Mouse (Mus musculus): ENCODE results near the gene Drc3. TPM values are rescaled to one million over a fixed set of nuclear protein-coding genes. Genes with fewer than 3 reads are reported as not detected.
A peak's percentile ranks its signal among the peaks of the same experiment; 100 is the strongest.

Drc3 gene
- polyA plus RNA-seq (2015; fragmentation: Nextera tagmentation; extraction: Ambion mirVana), result 16.8 and 18.0 TPM in 2 replicates

DNA sequence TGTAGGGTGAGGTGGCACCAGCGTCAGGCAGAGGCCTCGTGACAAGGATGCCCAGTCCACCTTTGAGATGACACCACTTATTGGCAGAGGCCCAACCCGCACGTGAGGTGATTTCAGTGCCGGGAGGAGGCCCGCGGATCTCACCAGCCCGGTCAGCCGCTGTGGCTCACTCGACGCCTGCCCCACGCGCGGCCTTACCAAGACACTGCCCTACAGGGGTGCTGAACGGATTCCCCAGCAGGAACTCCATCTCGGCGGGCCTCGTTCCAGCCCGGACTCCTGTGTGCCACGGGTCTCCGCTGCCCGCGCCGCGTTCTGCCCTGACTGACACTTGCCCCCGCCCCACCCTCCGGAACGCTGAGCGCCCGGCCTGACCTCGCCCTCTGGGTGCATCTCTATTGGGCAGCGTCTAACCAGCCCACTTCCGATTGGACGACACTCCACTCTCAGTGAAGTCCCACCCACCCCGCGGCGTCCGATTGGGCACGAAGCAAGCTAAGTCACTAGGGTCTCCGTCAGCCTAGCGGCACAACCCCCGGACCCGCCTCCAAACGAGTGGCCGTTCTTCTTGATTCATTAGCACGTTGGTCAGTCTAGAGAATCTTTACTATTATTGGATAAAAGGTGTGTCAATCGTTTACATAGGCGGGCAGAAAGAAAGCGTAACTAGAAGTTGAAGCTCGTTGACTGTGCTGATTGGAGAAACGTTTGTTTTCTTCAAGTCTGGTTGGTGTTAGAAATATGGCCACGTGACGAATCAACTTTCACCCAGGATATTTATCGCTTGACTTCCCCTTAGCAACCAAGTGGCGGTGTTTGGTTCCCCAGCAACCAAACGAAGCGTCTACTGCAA is at the start of gene Drc3, which contains the start of gene Tom1l2:
TSS of gene Drc3 (plus strand) at position 771 of the 853 bp plus-strand sequence.
TSS of gene Tom1l2 (minus strand) at position 347 of the 853 bp plus-strand sequence.
- DNase-seq (ENCODE audit: low spot score), result peak; percentile 100
- peak; percentile 99 for ATAC-seq
- Histone ChIP-seq H3K4me2 (replicated peaks; ENCODE audit: low read depth, low read length) (peak within 1 kb of the TSS; percentile 79), H3K27ac (ENCODE audit: low read length) (peak within 1 kb of the TSS; percentile 88), H3K36me3 (ENCODE audit: insufficient read depth, low read length) (no peaks in the 10 kb centered on the region), H3K4me1 (ENCODE audit: insufficient read depth, low read depth, low read length) (peaks cover 8% of the 10 kb centered on the region; the same call in 1 of the 2 replicates), H3K4me3 (ENCODE audit: low read depth, low read length) (peak within 1 kb of the TSS; percentile 68), H3K27me3 (replicated peaks; ENCODE audit: insufficient read depth, low read length) (no peaks in the 10 kb centered on the region), H3K9me3 (ENCODE audit: low read length) (no peaks in the 10 kb centered on the region), H3K9ac (replicated peaks; ENCODE audit: low read depth) (peak within 1 kb of the TSS; percentile 77)
- TF ChIP-seq EP300 (IDR thresholded peaks at IDR 0.05) (no peak; the same call in 1 of the 2 replicates), CTCF (IDR thresholded peaks at IDR 0.05) (no peak)
- under 1% methylated on average over 57 of the region's 57 CpGs for WGBS

DNA sequence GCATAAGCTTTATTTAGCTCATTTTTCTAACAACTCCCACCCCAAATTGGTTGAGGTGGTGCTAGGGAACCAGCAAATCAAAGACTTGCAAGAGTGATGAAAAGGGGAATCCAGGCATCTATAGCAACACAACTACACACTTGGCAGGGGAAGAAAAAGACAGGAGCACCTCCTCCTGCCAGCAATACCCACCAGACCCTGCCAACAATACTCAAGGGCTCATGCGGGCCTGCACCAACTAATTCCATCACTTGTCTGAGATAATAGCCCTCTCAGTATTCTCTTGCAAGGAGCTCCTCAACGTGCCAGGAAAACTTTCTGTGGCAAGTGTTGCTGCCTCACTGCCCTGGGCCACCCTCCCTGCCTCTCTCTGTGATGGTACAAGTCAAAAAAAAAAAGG is 49.6 kb upstream of the Drc3 start:
- no peaks in the 10 kb centered on the region for H3K36me3 ChIP-seq (ENCODE audit: insufficient read depth, low read length)
- TF ChIP-seq CTCF (IDR thresholded peaks at IDR 0.05) (no peak), EP300 (IDR thresholded peaks at IDR 0.05) (no peak)
- peaks cover 8% of the 10 kb centered on the region; the same call in 1 of the 2 replicates for H3K4me1 ChIP-seq (ENCODE audit: insufficient read depth, low read depth, low read length)
- H3K9ac ChIP-seq (replicated peaks; ENCODE audit: low read depth), result no peak overlapping the region
- no peak overlapping the region for H3K4me3 ChIP-seq (ENCODE audit: low read depth, low read length)
- no peak overlapping the region for H3K4me2 ChIP-seq (replicated peaks; ENCODE audit: low read depth, low read length)
- no peaks in the 10 kb centered on the region for H3K27me3 ChIP-seq (replicated peaks; ENCODE audit: insufficient read depth, low read length)
- no peak for DNase-seq (ENCODE audit: low spot score)
- no peak overlapping the region for H3K27ac ChIP-seq (ENCODE audit: low read length)
- no peak for ATAC-seq
- no peaks in the 10 kb centered on the region for H3K9me3 ChIP-seq (ENCODE audit: low read length)
- WGBS, result 61% methylated on average over 2 of the region's 2 CpGs

DNA sequence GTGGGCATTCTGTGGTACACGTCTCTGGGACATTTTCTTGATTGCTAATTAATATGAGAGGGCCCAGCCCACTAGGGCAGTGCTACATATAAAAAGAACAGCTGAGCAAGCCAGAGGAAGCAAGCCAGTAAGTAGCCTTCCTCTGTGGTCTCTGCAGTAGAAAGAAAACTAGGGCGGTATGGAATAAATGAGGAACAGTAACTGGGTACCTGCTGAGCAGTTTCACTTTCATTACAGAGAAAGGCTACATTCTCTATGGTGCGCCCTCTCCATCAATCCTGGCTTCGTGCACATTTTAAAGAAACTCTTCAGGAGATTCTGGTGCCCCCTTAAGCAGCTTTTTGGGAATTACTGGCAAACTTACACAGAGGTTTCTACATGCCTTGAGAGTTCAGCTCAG is 47.5 kb upstream of the Drc3 start:
- Histone ChIP-seq H3K4me3 (ENCODE audit: low read depth, low read length) (no peak overlapping the region), H3K9ac (replicated peaks; ENCODE audit: low read depth) (no peak overlapping the region), H3K27ac (ENCODE audit: low read length) (no peak overlapping the region), H3K27me3 (replicated peaks; ENCODE audit: insufficient read depth, low read length) (no peaks in the 10 kb centered on the region), H3K4me1 (ENCODE audit: insufficient read depth, low read depth, low read length) (peaks cover 15% of the 10 kb centered on the region; the same call in 1 of the 2 replicates), H3K4me2 (replicated peaks; ENCODE audit: low read depth, low read length) (no peak overlapping the region), H3K36me3 (ENCODE audit: insufficient read depth, low read length) (no peaks in the 10 kb centered on the region), H3K9me3 (ENCODE audit: low read length) (no peaks in the 10 kb centered on the region)
- no peak for ATAC-seq
- TF ChIP-seq EP300 (IDR thresholded peaks at IDR 0.05) (no peak), CTCF (IDR thresholded peaks at IDR 0.05) (no peak)
- 51% methylated on average over 4 of the region's 4 CpGs for WGBS
- peak; percentile 44 for DNase-seq (ENCODE audit: low spot score)

DNA sequence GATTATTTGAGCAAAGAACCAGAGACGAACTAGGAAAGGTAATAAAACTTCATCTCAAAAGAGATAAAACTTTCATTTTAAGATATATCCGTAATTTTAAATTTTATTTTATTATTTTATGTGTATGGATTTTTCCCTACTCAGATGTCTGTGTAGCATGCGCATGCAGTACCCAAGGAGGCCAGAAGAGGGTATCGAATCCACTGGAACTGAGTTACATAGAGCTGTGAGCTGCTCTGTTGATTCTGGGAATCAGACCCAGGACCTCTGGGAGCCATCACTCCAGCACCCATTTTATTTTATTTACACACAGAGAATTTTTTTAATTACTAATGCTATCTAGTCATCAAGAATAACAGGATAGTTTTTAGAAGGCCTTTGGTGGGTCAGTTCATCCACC is 46.3 kb upstream of the Drc3 start:
- Histone ChIP-seq H3K9me3 (ENCODE audit: low read length) (no peaks in the 10 kb centered on the region), H3K4me3 (ENCODE audit: low read depth, low read length) (no peak overlapping the region), H3K4me2 (replicated peaks; ENCODE audit: low read depth, low read length) (no peak overlapping the region), H3K4me1 (ENCODE audit: insufficient read depth, low read depth, low read length) (peaks cover 16% of the 10 kb centered on the region; the same call in 1 of the 2 replicates), H3K36me3 (ENCODE audit: insufficient read depth, low read length) (no peaks in the 10 kb centered on the region), H3K27me3 (replicated peaks; ENCODE audit: insufficient read depth, low read length) (no peaks in the 10 kb centered on the region), H3K9ac (replicated peaks; ENCODE audit: low read depth) (no peak overlapping the region), H3K27ac (ENCODE audit: low read length) (no peak overlapping the region)
- ATAC-seq (no peak), DNase-seq (ENCODE audit: low spot score) (peak; percentile 50)
- TF ChIP-seq CTCF (IDR thresholded peaks at IDR 0.05) (peak; percentile 78), EP300 (IDR thresholded peaks at IDR 0.05) (no peak)
- 79% methylated on average over 4 of the region's 4 CpGs for WGBS

DNA sequence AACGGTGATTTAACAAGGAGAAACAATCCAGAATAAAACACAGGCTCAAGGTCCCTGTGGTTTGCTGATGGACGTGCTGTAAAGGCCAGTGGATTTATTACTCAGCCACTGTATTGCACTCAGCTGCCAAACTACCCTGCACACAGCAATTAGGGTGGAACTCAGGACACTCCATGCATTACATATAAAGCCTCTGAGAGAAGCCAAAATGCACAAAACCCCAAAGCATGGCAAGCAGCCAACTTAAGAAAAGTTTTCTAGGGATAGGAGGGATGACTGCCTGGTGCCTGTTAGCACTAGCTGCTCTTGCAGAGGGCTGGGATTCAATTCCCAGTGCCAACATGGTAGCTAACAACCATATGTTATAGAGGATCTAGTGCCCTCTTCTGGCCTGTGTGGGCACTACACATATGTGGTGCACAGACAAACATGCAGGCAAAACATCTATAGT is 45.7 kb upstream of the Drc3 start:
- H3K27ac ChIP-seq (ENCODE audit: low read length), result peak overlapping the region; percentile 40; the same call in 1 of the 2 replicates

DNA sequence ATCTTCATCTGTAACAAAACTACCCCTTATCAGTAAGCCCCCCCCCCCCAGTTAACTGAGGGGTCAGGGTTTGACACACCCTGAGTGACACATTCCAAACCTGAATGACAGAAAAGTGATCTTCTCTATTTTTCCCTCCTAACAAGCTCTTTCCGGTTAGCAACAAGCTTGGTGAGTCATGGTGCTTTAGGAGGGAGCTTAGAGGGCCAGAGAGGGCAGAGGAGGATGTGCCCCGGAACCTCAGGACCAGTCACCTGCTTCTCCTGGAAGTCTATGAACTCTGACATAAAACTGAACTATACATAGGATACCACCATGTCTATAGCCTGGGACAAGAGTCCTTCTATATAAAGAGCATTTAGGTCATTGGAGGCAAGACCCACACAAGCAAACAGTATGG is 45.1 kb upstream of the Drc3 start:
- DNase-seq (ENCODE audit: low spot score) (peak; percentile 66), ATAC-seq (peak; percentile 40; the same call in 1 of the 2 replicates)
- peaks cover 16% of the 10 kb centered on the region; the same call in 1 of the 2 replicates for H3K4me1 ChIP-seq (ENCODE audit: insufficient read depth, low read depth, low read length)
- H3K9ac ChIP-seq (replicated peaks; ENCODE audit: low read depth), result no peak overlapping the region
- H3K27me3 ChIP-seq (replicated peaks; ENCODE audit: insufficient read depth, low read length), result no peaks in the 10 kb centered on the region
- no peaks in the 10 kb centered on the region for H3K36me3 ChIP-seq (ENCODE audit: insufficient read depth, low read length)
- peak overlapping the region; percentile 40 for H3K27ac ChIP-seq (ENCODE audit: low read length)
- no peak overlapping the region for H3K4me3 ChIP-seq (ENCODE audit: low read depth, low read length)
- TF ChIP-seq EP300 (IDR thresholded peaks at IDR 0.05), result no peak
- no peak for TF ChIP-seq CTCF (IDR thresholded peaks at IDR 0.05)
- H3K9me3 ChIP-seq (ENCODE audit: low read length), result no peaks in the 10 kb centered on the region
- no peak overlapping the region for H3K4me2 ChIP-seq (replicated peaks; ENCODE audit: low read depth, low read length)
- WGBS, result 41% methylated on average over 2 of the region's 2 CpGs

More for the DNA sequence above, 45.7 kb upstream of the Drc3 start:
- no peak overlapping the region for H3K4me3 ChIP-seq (ENCODE audit: low read depth, low read length)
- ATAC-seq (no peak), DNase-seq (ENCODE audit: low spot score) (no peak)
- no peaks in the 10 kb centered on the region for H3K36me3 ChIP-seq (ENCODE audit: insufficient read depth, low read length)
- TF ChIP-seq CTCF (IDR thresholded peaks at IDR 0.05) (peak; percentile 59), EP300 (IDR thresholded peaks at IDR 0.05) (no peak)
- H3K27me3 ChIP-seq (replicated peaks; ENCODE audit: insufficient read depth, low read length), result no peaks in the 10 kb centered on the region
- no peak overlapping the region for H3K9ac ChIP-seq (replicated peaks; ENCODE audit: low read depth)
- no peak overlapping the region for H3K4me2 ChIP-seq (replicated peaks; ENCODE audit: low read depth, low read length)
- H3K9me3 ChIP-seq (ENCODE audit: low read length), result no peaks in the 10 kb centered on the region
- WGBS, result 76% methylated on average over 2 of the region's 2 CpGs
- H3K4me1 ChIP-seq (ENCODE audit: insufficient read depth, low read depth, low read length), result peaks cover 16% of the 10 kb centered on the region; the same call in 1 of the 2 replicates
